Mouse (Mus musculus): ENCODE measurements around the gene Tmem56. TPM values are rescaled to one million over a fixed set of nuclear protein-coding genes. Genes with fewer than 3 reads are reported as not detected.

Tmem56 gene
- total RNA-seq, 2 experiments from 2014 or later: 38.5 to 39.2 TPM

DNA sequence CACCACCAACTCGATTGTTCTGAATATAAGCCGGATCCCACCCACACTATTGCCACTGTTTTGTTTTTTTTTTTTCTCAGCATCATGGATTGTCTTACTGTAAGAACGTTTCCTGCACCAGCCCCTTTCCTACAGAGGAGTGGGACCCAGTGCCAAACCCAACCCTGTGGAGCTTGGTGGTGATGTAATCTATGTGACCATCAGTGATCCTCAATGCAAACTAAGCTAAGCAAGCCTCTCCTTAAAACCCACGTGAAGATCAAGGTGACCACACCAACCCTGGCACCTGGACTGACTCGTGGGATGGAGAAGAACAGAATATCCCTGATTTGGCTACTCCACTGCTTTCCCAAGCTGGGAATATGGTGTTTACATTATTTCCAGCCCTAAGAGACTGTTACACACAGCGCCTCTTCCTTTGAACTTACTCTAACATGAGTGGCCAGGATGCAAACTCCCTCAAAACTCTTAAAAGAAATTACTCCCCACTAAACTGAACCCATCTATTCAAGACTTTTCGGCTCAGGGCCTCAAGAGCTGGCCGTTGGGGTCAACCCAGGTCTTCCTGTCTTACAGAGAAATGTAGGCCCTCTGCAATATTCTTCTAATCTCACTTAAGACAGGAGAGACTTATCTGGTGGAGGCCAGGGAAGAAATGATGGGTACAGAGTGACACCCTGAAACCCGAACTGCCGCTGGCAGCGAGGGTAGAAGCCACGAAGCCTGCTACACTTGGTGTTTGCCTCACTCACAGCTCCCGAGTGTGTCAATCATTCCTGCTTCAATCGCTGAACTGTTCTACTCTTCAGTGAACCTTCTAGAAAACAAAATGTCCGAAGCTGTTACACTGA lies 113.6 kb downstream of the Tmem56 start:
- DNase-seq: no peak

DNA sequence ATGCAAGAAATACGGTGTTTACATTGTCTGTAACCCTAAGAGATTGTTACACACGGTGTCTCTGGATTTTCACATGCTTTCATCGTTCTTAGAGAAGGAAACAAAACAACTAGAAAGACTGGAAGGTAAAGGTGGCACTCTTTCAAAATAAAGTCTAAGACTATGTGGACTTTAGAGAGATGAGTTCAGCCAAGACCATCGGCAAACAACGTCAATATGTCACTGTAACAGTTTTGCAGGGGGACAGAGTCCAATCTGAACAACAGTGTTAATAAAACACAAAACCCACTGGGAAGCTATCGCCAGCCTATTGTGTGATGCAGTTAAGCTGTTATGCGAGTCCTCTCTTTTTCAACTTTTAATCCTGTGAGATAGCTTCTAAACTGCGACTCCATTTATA lies 114.3 kb downstream of the Tmem56 start:
- no peak for DNase-seq

DNA sequence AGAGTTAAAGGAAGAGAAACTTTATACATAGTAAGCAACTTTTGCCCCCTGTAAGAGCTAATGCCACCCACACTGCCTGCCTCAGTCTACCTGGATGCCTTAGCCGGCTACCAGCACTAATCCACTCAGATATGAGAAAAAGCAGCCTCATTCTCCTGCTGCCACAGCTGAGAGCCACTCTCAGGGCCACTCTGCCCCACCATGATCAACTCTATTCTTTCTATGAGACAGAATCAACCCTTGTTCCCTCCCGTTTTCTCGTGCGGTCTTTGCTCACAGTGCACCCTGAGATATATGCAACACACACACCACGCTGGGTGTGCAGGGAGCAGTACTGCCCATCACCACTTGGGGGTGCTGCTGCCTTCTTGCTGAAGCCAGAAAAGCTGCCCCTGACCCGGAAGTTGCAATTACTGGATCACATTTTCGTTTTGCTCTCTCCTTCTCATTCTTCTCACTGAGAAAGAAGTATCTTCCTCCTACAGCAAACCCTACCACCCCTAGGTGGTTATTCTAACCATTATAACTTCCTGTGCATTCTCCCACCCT lies 119.6 kb downstream of the Tmem56 start:
- DNase-seq: peak; percentile 78 to 85

DNA sequence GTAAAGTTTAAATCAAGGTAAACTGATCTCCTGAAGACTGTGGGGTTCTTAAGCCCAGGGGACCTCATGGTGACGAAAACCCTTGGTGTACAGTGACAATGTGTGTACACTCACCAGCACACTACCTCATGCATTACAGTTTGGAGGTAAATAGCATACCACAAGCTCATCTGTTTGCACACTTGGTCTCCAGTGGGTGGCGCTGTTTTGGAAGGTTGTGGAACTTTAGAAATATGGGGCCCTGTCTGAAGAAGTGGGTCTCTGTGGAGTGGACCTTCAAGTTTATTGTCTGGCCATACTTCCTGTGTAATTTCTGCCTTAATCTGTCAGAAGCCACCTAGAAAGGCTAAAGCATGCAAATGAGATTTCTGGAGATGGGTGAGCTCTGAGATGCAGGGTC lies 121.2 kb downstream of the Tmem56 start:
- peak in 1 of 2 experiments; percentile 15 for DNase-seq

- DNase-seq: no peak
Observed at GRCm38 (mm10) chr3:121160424-121160823, 122.5 kb downstream of the Tmem56 start.

GRCm38 (mm10) chr3:121159566-121159965 lies 123.3 kb downstream of the Tmem56 start:
- no peak for DNase-seq

DNA sequence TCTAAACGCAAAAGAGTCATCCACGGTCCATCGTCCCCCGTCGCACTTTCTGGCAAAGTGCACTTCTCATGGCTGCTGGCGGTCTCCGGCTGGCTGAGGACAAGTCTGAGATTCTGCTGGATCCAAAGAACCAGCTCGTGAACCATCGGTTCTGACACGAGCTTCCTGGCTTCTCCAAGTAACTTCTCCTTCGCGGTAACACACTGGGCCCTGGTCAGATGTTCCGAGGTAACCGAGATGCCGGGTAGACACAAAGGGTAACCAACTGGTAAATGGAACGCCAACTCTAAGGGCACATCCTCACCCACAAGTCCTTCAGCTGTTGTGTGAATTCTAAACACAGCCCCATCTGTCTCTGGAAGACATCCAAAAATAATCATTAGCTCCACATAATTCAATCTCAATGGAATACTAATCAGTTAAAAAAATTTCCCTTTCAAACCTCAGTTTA lies 124.0 kb downstream of the Tmem56 start:
- DNase-seq: no peak

DNA sequence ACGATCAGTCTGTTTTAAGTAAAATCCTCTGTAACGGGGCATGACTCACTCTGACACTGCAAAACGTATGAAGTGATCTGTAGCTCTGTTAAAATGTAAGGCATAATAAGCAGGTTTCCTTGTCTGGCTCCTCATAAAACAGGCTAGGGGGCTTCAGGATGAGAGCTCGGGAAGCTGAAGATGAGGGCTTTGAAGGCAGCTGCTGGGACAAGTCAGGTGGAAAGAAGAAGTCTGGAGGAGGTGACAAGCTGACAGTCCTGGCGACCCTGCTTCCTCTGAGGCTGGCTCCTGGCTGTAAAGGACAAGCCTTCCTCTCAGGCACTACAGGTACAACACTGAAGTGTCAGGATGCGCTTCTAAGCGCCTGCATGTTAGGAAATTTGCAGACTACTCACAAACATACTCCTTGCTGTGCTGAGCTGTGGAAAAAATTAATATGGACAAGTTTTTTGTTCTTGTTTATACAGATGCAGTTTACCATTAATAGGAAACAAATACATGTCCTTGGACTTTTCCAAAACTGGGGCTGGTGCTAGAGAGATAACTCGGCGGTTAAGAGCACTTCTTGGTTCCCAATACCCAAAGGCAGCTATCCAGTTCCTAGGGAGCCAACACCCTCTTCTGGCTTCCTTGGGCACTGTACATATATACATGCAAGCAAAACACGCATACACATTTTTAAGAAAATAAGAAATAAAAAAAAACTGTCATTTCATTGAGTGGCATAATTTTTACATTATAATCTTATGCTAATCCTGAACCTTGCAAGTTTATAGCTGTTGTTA lies 125.2 kb downstream of the Tmem56 start:
- DNase-seq: no peak

DNA sequence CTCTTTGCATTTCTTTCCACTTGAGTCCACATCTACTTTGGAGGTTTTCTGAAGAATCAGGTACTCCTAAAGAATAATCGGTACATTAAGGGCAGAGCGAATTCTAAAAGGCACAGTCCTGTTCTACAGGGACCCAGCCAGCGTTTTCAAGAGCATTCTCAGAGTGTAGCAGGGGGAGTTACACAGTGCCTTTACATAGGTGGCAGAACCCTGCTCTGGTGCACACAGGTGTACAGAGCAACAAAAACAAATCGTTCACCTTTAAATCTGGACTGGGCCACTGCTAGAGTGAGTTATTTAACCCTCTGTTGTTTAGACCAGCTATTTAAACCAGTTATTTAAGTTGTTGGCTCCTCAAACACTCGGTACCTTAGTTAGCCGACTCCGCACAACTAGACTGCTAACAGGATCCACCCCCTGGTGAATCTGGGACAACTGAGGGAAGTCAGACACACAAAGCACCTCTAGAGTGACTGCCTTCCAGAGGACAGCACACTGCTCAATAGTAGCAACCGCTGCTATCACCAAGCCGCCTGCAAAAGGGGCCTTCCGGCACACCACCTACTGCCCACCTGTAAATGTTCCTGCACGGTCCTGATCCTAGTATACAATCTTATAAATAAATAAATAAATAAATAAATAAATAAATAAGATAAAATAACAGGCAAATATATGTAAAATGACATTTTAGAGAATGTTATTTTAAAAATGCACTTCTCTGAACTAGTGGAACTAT lies 126.3 kb downstream of the Tmem56 start:
- no peak for DNase-seq

DNA sequence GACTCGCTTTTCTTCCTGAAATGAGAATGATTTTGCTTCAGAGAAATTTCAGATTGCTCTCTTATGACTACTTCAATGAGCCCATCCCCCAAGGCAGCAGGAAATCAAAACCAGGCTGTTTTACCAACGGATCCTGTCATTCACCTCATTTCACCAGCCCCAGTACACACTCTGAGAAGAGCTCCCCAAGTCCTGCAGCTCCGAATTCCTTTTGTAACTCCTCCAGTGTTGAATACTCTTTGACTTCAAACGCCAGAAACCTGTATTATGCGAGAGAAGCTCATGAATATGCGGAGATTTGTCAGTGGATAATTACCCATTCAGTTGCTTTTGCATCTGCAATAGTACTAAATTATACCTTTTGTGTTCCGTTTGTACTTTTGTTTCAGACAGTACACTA lies 126.9 kb downstream of the Tmem56 start:
- no peak for DNase-seq

Other genes starting within 250 kb of the Tmem56 start
- gene Rwdd3, start 111.4 kb downstream of the Tmem56 start, total RNA-seq (2021): 10 to 100 TPM in 1 of 2 experiments, 1 to 10 TPM in 1; 6.7 to 13.0 TPM
- gene Alg14, start 8.7 kb upstream of the Tmem56 start, total RNA-seq (2021): 10 to 100 TPM; 35.0 to 41.2 TPM
- 100 to 1,000 TPM; 284 to 529 TPM for gene Cnn3, start 143.4 kb upstream of the Tmem56 start, total RNA-seq (2021)
- gene Slc44a3, start 249.3 kb upstream of the Tmem56 start, total RNA-seq (2021): 10 to 100 TPM; 18.4 to 26.2 TPM